Mouse (Mus musculus): ENCODE measurements around the gene Tmprss2.

GRCm38 (mm10) chr16:97544340-97544739 lies 66.7 kb downstream of the Tmprss2 start:
- TF ChIP-seq CTCF (IDR thresholded peaks at IDR 0.05; ENCODE audit: control insufficient read depth, insufficient read depth, low read length) (no peak), POLR2A (IDR thresholded peaks at IDR 0.05; ENCODE audit: borderline replicate concordance, control insufficient read depth, low read depth, low read length) (no peak)

All from bone marrow, adult 2 months (tissue).